Mouse (Mus musculus) MN1 (cell line): ENCODE data around the gene Uhrf1bp1.
A peak's percentile ranks its signal among the peaks of the same experiment; 100 is the strongest.

Experiments used
- DNase-seq: peaks from one replicate; pipeline ENCODE4 v3.0.0-alpha.2; 2016; ENCODE audit warnings: low spot score

Uhrf1bp1 gene

DNA sequence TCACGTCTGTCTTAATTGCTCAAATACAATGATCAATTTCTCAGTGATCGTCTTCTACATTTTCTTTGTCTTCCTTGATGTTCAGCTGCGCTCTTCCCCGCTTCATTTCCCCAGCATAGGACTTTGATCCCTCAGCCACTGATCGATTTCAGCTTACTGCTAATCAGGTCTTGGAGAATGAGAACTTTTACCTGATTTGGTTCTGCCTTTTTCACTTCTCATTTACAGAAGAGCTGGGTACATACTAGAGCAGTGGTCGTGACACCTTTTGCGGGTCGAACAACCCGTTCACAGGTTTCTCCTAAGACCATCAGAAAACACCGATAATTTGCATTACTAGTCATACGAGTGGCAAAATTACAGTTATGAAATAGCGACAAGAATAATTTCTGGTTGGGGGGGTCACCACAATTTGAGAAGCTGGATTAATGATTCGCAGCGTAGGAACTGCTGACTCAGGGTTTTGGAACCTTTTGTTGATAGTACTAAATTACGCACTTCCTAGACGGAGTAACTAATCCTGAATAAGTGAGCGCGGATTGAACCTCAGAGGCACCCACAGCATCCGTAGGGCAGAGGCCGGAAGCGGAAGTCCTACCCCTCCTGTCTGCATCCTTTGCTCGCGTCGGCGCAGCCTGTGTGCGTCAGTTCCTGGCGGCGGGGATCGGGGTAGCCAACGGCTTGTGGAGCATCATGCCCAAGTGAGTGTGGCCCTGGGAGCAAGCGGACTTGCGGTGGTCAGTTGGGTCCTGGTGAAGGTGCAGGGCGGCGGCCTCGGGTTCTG, 16.6 kb upstream of the Uhrf1bp1 start:
- DNase-seq: peak; percentile 97

- peak; percentile 38 for DNase-seq
Observed at GRCm38 (mm10) chr17:27848351-27848750, 7.9 kb upstream of the Uhrf1bp1 start.

GRCm38 (mm10) chr17:27851076-27851475, 5.2 kb upstream of the Uhrf1bp1 start:
- no peak for DNase-seq

DNA sequence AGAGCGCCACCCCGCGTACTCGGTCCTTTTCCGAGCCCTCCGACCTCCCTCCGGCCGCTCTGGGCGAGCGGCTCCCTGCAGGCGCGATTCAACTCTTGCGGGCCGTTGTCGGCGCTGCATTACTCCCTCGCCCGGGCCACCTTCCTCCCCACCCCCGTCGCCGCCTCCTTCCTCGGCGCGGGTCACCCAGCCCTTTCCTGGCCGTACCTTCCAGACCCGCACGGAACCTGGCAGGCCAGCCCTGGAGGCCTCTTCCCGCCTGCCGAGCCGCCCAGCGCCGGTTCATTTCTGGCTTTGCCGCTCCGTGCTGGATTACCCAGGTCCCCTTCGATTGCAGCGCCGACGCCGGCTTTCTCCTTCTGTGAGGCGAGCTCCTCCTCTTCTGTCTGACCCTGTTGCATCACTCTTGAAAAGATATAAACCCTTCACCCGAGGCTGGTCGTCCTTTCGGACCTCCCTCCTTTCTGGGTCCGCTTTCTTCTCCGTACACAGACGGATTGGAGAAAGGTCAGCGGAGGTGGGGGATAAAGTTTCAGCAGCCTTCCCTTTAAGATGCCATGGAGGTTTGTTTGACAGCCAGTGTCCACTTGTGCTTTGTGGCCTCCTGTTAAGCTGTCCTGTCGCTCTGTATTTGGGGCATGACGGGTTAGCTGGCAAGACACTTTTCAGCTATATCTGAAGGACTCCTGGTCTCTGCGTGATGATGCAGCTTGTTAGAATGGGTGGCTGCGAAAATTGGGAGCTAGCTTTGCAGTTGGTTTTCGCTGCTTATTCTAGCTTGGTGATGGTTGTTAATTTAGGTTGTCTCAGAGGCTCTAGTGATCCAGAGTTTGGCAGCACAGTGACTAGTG, 782 bp downstream of the Uhrf1bp1 start:
- DNase-seq: peak; percentile 81

DNA sequence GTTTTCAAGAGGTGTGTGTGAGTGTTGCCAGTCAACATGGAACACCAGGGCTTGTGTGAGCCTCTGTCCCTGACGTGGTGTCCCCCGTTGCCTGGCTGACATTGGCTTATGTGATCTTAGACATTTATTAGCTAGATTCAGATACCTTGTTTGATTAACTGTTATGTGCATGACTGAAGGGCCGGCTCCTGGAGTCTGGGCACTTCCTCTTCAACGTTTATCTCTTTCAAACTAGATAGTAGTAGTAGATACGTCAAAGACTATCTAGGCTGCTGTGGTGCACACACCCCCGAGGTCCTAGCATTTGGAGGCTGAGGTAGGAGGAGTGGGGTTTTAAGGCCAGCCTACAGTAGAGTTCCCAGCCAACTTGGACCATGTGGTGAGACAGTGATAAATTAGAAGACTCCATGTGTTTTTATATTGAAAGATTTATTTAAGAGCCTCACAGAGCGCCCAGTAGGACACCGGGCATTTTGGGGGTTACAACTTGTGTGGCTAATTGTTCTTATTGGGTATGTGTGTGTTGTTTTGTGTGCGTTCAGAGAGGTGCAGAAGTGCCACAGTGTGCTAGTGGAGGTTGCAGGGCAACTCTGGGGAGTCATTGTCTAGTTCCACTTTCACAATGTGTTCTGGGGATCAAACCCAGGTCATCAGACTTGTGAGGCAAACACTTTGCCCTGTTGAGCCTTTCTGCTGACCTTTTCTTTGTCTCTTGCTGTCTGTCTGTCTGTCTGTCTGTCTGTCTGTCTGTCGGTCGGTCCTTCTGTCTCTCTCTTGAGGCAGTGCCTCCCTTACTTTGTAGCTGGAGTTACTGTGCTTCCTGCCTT, 1.6 kb downstream of the Uhrf1bp1 start:
- no peak for DNase-seq

GRCm38 (mm10) chr17:27859131-27859530, 2.9 kb downstream of the Uhrf1bp1 start:
- DNase-seq: no peak

DNA sequence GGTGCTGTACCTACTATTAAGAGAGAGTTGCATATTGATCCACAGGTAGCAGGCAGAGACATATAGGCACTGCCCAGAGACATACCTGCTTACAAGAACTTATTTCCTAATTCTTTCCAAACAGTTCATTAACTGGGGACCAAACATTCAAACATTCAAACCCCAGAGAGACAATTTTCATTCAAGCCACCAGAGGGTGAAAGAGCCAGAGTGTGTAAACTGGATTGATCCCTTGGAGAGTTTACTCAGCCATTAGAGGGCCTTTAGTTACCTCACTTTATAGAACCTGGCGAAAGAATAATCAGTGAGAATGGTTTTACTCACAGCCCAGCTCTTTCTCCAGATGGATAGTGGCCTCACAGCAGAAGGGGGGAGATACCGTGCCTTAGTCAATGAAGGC, 9.2 kb downstream of the Uhrf1bp1 start:
- no peak for DNase-seq

DNA sequence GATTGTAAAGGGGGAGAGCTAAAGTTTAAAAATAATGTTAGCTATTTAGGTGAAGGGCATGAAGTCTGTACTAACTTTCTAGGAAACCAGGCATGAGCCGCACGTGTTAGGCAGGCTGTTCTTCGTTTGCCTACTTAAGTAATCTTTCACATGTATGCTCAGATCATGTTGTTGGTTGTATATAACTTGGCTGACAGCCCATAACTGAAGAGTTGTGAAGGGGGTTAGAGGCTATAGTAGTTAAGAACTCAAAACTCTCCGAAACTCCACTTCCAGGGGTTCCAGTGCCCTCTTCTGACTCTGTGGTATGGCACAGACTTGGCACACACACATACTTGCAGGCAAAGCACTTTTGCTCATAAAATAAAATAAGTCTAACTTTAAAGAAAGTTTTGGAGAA, 10.5 kb downstream of the Uhrf1bp1 start:
- DNase-seq: no peak

- no peak for DNase-seq
Observed at GRCm38 (mm10) chr17:27871851-27872250, 15.6 kb downstream of the Uhrf1bp1 start.

- peak; percentile 53 for DNase-seq
Observed at GRCm38 (mm10) chr17:27873583-27873982, 17.3 kb downstream of the Uhrf1bp1 start.

GRCm38 (mm10) chr17:27874510-27874909, 18.3 kb downstream of the Uhrf1bp1 start:
- DNase-seq: no peak

GRCm38 (mm10) chr17:27881518-27881917, 25.3 kb downstream of the Uhrf1bp1 start:
- DNase-seq: peak; percentile 64

- no peak for DNase-seq
Observed at GRCm38 (mm10) chr17:27883129-27883528, 26.9 kb downstream of the Uhrf1bp1 start.

- DNase-seq: no peak
Observed at GRCm38 (mm10) chr17:27883994-27884393, 27.8 kb downstream of the Uhrf1bp1 start.

- DNase-seq: no peak
Observed at GRCm38 (mm10) chr17:27886499-27887210, 30.4 kb downstream of the Uhrf1bp1 start.

DNA sequence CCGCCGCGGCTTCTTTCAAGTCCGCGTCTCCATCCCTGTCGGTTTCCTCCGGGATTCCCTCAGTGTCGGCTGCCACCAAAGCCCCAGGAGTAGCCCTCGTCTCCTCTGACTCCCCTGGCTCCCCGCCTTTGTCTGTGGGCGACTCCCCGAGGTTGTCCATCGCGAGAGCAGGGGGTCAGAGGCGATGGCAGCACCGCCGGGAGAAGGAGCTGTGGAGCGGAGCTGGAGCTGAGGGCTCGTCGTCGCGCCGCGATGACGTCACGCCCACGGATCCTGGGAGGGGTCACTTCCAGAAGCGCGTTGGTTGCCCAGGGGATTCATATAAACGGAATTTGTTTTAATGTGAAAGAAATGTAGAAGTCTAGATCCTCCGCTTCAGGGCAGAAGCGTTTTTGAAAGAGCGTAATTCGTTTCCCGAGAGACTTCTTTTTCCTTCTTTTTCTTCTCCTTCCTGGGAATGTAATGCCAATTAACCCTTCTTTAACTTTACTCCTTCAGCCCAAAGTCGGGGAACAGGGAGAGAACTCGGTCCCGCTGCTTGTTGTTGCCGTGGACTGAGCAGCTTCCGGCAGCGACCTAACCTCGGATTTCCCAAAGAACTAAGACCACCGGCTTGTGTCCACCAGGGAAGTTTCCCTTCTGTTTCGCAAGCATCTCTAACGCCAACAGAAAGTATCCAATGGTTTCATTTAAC, 51.4 kb downstream of the Uhrf1bp1 start:
- peak; percentile 97 for DNase-seq

GRCm38 (mm10) chr17:27908206-27908887, 52.1 kb downstream of the Uhrf1bp1 start:
- peak; percentile 52 for DNase-seq

DNA sequence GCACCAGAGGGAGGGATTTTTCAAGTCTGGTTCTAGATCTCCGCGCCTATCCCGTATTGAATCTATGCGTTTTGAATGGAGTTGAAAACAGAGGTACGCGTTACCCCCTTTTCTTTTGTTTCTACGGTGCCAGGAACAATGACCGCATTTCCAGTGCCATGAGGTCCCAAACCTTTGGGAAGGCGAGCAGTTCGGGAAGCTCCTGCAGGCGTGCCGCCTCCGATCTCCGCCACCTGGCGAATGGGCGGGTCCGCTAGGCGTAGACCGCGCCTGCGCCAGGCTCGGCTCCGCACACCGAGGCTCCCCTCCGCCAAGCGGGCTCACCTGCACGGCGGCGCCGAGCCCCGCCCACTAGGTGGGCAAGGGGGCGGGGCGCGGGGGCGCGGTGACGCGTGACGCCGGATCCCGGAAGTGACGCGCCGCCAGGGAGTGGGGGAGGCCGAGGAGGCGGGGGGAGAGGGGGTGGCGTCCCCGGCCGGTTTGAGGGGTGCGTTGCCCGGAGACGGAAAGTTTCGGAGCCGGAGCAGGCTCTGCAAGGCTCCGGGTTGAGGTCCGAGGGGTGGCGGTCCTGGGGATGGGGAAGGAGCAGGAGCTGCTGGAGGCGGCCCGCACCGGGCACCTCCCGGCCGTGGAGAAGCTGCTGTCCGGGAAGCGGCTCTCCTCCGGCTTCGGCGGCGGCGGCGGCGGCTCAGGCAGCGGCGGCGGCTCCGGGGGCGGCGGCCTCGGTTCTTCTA, 52.8 kb downstream of the Uhrf1bp1 start, which contains the start of gene Anks1:
Gene Anks1, plus strand, starts transcription at position 419 of the 734 bp plus-strand sequence.
- DNase-seq: peak; percentile 88
